Mouse (Mus musculus): Measurements from ENCODE around the gene Rab35. TPM values are rescaled to one million over a fixed set of nuclear protein-coding genes. Genes with fewer than 3 reads are reported as not detected.

The Rab35 gene
- total RNA-seq, 1 experiment from 2014 or later = 35.1 TPM

GRCm38 (mm10) chr5:115633060-115633459 lies 1.4 kb downstream of the Rab35 start:
- no peak for ATAC-seq (replicated peaks in 1 of 2; ENCODE audit: insufficient read depth in 1 of 2, low FRiP score in 2 of 2, low TSS enrichment in 1 of 2, low read depth in 1 of 2, poor library complexity in 2 of 2, severe bottlenecking in 2 of 2)

GRCm38 (mm10) chr5:115634046-115634445 lies 2.3 kb downstream of the Rab35 start:
- ATAC-seq (replicated peaks in 1 of 2; ENCODE audit: insufficient read depth in 1 of 2, low FRiP score in 2 of 2, low TSS enrichment in 1 of 2, low read depth in 1 of 2, poor library complexity in 2 of 2, severe bottlenecking in 2 of 2) = no peak

- ATAC-seq (replicated peaks in 1 of 2; ENCODE audit: insufficient read depth in 1 of 2, low FRiP score in 2 of 2, low TSS enrichment in 1 of 2, low read depth in 1 of 2, poor library complexity in 2 of 2, severe bottlenecking in 2 of 2) = peak; percentile 70 to 79
Measured at GRCm38 (mm10) chr5:115635536-115635935, 3.8 kb downstream of the Rab35 start.

- no peak for ATAC-seq (replicated peaks in 1 of 2; ENCODE audit: insufficient read depth in 1 of 2, low FRiP score in 2 of 2, low TSS enrichment in 1 of 2, low read depth in 1 of 2, poor library complexity in 2 of 2, severe bottlenecking in 2 of 2)
Measured at GRCm38 (mm10) chr5:115644192-115644591, 12.5 kb downstream of the Rab35 start.

- no peak for ATAC-seq (replicated peaks in 1 of 2; ENCODE audit: insufficient read depth in 1 of 2, low FRiP score in 2 of 2, low TSS enrichment in 1 of 2, low read depth in 1 of 2, poor library complexity in 2 of 2, severe bottlenecking in 2 of 2)
Measured at GRCm38 (mm10) chr5:115648876-115649275, 17.2 kb downstream of the Rab35 start.

- ATAC-seq (replicated peaks in 1 of 2; ENCODE audit: insufficient read depth in 1 of 2, low FRiP score in 2 of 2, low TSS enrichment in 1 of 2, low read depth in 1 of 2, poor library complexity in 2 of 2, severe bottlenecking in 2 of 2) = no peak
Measured at GRCm38 (mm10) chr5:115649699-115650098, 18.0 kb downstream of the Rab35 start.

- no peak for ATAC-seq (replicated peaks in 1 of 2; ENCODE audit: insufficient read depth in 1 of 2, low FRiP score in 2 of 2, low TSS enrichment in 1 of 2, low read depth in 1 of 2, poor library complexity in 2 of 2, severe bottlenecking in 2 of 2)
Measured at GRCm38 (mm10) chr5:115650885-115651284, 19.2 kb downstream of the Rab35 start.

GRCm38 (mm10) chr5:115651821-115652220 lies 20.1 kb downstream of the Rab35 start:
- no peak for ATAC-seq (replicated peaks in 1 of 2; ENCODE audit: insufficient read depth in 1 of 2, low FRiP score in 2 of 2, low TSS enrichment in 1 of 2, low read depth in 1 of 2, poor library complexity in 2 of 2, severe bottlenecking in 2 of 2)

GRCm38 (mm10) chr5:115652681-115653575 lies 21.2 kb downstream of the Rab35 start:
- peak; percentile 98 to 99 for ATAC-seq (replicated peaks in 1 of 2; ENCODE audit: insufficient read depth in 1 of 2, low FRiP score in 2 of 2, low TSS enrichment in 1 of 2, low read depth in 1 of 2, poor library complexity in 2 of 2, severe bottlenecking in 2 of 2)

GRCm38 (mm10) chr5:115653776-115654175 lies 22.1 kb downstream of the Rab35 start:
- ATAC-seq (replicated peaks in 1 of 2; ENCODE audit: insufficient read depth in 1 of 2, low FRiP score in 2 of 2, low TSS enrichment in 1 of 2, low read depth in 1 of 2, poor library complexity in 2 of 2, severe bottlenecking in 2 of 2) = no peak

- no peak for ATAC-seq (replicated peaks in 1 of 2; ENCODE audit: insufficient read depth in 1 of 2, low FRiP score in 2 of 2, low TSS enrichment in 1 of 2, low read depth in 1 of 2, poor library complexity in 2 of 2, severe bottlenecking in 2 of 2)
Measured at GRCm38 (mm10) chr5:115656677-115657076, 25.0 kb downstream of the Rab35 start.

- ATAC-seq (replicated peaks in 1 of 2; ENCODE audit: insufficient read depth in 1 of 2, low FRiP score in 2 of 2, low TSS enrichment in 1 of 2, low read depth in 1 of 2, poor library complexity in 2 of 2, severe bottlenecking in 2 of 2) = no peak
Measured at GRCm38 (mm10) chr5:115657234-115657633, 25.5 kb downstream of the Rab35 start.

- no peak for ATAC-seq (replicated peaks in 1 of 2; ENCODE audit: insufficient read depth in 1 of 2, low FRiP score in 2 of 2, low TSS enrichment in 1 of 2, low read depth in 1 of 2, poor library complexity in 2 of 2, severe bottlenecking in 2 of 2)
Measured at GRCm38 (mm10) chr5:115658352-115658751, 26.6 kb downstream of the Rab35 start.

- no peak for ATAC-seq (replicated peaks in 1 of 2; ENCODE audit: insufficient read depth in 1 of 2, low FRiP score in 2 of 2, low TSS enrichment in 1 of 2, low read depth in 1 of 2, poor library complexity in 2 of 2, severe bottlenecking in 2 of 2)
Measured at GRCm38 (mm10) chr5:115662658-115663057, 30.9 kb downstream of the Rab35 start.

GRCm38 (mm10) chr5:115666366-115667065 lies 34.8 kb downstream of the Rab35 start:
- no peak; a peak in 1 of 4 replicates for ATAC-seq (replicated peaks in 1 of 2; ENCODE audit: insufficient read depth in 1 of 2, low FRiP score in 2 of 2, low TSS enrichment in 1 of 2, low read depth in 1 of 2, poor library complexity in 2 of 2, severe bottlenecking in 2 of 2)

GRCm38 (mm10) chr5:115667210-115667609 lies 35.5 kb downstream of the Rab35 start:
- no peak for ATAC-seq (replicated peaks in 1 of 2; ENCODE audit: insufficient read depth in 1 of 2, low FRiP score in 2 of 2, low TSS enrichment in 1 of 2, low read depth in 1 of 2, poor library complexity in 2 of 2, severe bottlenecking in 2 of 2)

GRCm38 (mm10) chr5:115667894-115668293 lies 36.2 kb downstream of the Rab35 start:
- ATAC-seq (replicated peaks in 1 of 2; ENCODE audit: insufficient read depth in 1 of 2, low FRiP score in 2 of 2, low TSS enrichment in 1 of 2, low read depth in 1 of 2, poor library complexity in 2 of 2, severe bottlenecking in 2 of 2) = no peak

- no peak for ATAC-seq (replicated peaks in 1 of 2; ENCODE audit: insufficient read depth in 1 of 2, low FRiP score in 2 of 2, low TSS enrichment in 1 of 2, low read depth in 1 of 2, poor library complexity in 2 of 2, severe bottlenecking in 2 of 2)
Measured at GRCm38 (mm10) chr5:115668986-115669385, 37.3 kb downstream of the Rab35 start.

Data from hematopoietic stem cell, adult 5-6 weeks (primary cell).